Mouse (Mus musculus): ENCODE measurements around the gene Serhl.
"Not testable (repeated sequence)": the region's sequence is repeated elsewhere in the genome, so short reads cannot be mapped to it uniquely, and the experiment has no call there.

The Serhl gene

DNA sequence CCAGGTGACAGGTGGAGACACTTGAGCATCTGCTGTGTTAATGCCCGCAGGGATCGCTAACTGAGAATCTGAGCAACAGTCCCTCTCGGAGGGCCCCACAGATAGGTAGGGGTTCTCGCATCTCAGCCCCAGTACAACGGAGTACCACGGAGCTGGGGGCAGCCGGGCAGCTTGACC is at the start of gene Serhl:
Gene Serhl (plus strand): TSS at position 78 of the 177 bp plus-strand sequence.
- no peak for DNase-seq

DNA sequence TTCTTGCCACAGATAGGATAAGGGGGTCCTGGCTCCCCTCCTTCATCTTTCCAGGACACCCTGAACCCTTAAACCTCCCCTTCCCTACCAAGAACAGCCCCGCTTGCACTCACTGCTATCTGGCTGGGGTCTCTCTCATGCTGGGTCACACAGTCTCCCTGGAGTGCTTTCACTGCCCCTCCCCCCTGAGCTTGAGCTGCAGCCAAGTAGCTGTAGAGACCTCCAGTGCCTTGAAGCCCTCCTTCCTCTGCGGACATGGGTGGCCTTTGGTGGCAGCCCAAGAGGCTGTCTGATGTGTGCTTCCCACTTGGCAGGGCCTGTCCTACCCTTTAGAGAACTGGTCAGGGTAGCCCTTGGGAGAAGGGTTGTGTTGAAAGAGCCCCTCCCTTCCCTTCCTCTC is 49.1 kb upstream of the Serhl start:
- no peak for DNase-seq

DNA sequence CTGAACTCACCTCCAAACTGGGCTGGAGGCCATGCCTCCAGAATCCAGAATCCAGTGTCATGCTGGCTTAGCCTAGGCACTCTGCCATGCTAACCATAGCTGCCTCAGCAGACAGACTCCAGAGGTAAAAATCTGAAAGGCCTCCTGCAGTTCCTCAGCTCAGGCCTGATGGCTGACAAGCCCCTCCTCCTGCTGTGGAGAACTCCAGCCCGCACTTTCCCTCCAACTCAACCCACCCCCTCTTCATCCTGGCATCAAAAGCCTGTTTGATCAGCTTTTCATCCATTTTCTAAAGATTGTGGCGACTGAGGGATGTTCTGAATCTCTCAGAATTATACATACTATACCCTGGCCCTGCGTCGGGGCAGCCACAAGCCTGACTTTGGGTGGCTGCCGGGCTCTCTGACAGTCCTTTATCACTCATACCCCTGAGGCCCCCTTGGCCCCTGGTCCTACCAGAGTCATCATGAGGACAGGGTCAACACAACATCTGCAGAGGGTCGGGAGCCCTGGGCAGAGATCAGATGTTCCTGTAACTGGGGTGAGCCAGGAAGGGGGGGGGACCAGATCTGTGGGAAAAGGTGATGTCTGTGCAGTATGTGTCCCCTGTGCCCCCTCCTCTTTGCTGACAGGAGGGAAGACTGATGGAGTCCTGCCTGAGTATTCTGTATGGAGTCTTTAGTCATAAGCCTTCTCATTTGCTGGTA is 46.5 kb upstream of the Serhl start:
- no peak for DNase-seq

DNA sequence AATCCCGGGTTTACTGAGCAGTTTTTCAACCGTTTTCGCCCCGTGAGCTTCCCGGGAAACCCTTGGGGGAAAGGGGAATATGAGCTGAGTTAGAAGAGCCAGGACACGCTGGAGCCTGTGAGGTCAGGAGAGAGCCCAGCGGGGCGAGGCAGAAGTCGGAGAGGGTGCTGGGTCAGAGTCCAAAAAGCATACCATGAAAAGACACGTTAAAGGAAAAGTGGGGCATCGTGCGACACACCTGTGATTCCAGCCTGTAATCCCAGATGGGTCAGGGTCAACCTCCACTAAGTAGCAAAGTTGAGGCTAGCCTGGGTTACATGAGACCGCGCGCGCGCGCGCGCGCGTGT is 46.0 kb upstream of the Serhl start:
- no peak for DNase-seq

DNA sequence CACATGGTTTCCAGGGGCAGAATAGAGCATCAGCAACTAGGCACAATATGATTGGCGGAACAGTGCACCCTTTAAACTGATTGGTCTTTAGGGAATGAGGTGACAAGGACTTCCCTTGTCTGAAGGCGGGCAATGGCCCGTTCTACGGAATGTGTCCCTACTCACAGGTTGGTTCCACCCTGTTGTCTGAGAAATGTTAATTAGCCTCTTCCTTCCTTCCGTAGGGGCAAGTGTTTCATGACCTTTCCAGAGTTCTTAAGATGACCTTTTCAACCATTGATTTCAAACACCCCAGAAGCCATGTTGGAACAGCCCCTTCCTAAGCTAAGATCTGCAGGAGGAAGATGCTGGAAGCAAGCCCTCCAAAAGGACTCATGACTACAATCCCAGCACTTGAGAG is 43.7 kb upstream of the Serhl start:
- not testable (repeated sequence) for DNase-seq

DNA sequence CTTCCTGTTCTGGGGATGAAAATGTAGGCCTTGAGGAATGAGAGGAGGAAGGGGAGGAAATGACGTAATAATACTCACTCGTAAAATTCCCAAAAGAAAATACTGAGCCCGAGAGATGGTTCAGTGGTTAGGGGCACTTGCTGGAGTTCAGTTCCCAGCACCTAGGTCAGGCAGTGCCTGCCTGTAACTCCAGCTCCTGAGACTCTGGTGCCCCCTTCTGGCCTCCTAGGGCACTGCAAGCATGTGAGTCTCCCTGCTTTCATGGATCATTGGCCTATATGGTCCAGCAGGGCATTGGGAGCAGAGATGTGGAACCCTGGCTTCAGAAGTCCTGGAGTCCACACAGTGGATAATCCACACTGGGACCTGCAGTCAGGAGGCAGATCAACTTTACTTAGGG is 43.0 kb upstream of the Serhl start:
- DNase-seq: no peak

DNA sequence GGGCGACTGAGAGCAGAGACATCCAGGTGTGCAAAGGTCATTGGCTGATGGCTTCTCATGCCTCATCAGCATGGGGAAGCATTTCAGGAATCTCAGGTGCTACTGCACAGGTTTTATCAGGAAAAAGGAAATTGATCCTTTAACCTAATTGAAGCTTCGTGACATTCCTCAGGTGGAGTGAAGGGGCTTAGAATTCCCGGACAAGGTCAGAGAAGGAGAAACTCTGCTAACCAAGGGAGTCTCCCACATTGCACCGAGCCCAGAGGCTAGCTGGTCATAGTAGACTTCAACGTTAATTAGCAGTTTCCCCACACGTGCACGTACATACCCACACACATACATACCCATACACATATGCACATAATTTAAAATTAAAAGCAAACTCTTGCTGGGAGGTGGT is 42.6 kb upstream of the Serhl start:
- DNase-seq: no peak

DNA sequence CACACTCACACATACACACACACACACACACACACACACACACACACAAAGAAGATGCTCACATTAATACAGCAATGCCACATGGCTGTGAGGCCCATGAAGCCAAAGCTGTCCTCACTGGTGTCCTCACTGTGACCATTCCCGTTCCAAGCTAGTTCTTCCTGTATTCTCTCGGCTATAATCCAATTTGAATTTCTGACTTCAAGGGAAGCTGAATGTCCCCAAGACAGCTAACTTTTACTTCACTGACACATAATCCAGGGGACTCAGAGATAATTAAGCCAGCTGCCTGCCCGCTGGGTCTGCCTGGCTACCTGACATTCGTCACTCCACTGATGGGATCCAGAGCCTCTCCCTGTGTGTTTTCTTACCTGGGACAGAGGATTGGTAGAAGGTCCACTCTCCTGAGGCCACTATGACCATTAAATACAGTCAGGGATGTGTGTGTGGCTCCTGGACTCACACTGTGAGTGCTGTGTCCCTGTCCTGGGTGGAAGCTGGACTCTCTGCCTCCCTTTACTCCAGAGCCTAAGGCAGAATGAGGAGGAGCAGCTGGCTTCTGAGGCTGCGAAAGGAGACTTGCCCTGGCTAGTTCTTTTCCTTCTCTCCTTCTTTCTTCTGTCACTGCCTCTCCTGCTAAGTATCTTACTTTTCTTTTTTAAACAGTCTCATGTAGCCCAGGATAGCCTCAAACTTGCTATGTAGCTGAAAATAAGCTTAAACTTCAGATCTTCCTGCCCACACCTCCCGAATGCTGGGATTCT is 36.8 kb upstream of the Serhl start:
- DNase-seq: no peak

DNA sequence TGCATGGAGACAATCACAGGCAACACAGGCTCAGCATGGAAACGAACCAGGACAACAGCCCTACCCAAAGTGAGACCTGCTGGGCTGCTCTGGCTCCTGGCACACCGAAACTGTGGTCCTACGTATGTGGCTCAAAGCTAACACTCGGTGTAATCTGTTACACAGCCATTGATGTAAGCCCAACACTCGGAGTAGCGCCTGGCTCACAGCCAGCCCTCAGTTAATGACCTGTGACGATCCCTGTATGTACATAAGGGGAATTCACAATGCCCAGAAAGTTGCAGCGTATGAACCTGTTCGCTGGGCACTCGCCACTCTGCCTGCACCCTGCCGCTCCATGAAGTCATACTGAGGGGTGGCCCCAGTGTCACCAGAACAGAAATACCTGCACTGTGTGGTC is 36.0 kb upstream of the Serhl start:
- DNase-seq: no peak

DNA sequence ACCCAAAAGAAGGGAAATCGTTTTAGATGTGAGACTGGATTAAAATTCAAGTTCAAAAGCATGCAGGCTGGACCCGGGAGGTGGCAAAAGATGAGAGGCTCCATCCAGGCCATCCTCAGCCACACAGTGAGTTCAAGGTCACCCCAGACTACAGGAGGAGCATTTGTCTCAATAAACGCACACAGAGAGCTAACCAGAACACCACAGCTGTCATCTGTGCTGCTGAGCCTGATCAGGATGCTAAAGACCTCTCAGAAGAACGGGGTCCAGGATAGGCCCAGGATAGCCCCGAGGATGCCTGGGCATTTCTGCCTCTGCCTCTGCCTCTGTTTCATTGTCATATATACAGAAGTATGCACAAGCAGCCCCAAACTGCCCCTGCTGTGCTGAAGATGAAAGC is 33.7 kb upstream of the Serhl start:
- no peak for DNase-seq

DNA sequence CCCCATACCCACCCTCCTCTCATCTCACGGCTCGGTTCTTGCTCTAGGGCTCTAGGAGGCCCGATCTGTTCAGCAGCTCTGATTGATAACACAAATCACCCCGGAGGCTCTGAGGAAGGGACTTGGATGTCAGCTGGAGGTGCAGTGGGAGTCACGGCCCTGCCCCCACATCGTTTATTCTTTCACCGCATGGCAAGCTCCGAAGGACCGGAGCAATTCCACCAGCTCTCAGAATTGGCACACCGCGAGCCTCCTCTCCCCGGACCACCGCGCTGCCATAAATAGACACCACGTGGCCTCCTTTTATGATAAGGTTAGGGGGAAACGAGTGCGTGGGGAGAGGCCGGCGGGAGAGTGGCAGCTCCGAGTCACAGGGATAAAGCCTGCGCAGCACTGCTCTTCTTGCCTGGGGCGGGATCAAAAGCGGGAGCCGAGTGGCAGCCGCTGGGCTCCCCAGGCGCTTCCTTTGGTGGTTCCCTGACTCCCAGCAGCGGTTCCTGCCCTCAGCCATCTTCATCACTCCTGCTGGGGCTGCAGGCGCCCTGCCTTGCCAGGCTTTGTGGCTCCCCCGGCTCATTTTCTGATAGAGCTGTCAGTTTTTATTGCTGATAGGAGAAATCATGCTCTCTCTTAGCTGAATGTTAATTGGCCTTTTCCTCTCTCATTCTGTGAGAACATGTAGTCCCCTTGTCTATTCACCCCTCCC is 32.8 kb upstream of the Serhl start:
- no peak for DNase-seq

DNA sequence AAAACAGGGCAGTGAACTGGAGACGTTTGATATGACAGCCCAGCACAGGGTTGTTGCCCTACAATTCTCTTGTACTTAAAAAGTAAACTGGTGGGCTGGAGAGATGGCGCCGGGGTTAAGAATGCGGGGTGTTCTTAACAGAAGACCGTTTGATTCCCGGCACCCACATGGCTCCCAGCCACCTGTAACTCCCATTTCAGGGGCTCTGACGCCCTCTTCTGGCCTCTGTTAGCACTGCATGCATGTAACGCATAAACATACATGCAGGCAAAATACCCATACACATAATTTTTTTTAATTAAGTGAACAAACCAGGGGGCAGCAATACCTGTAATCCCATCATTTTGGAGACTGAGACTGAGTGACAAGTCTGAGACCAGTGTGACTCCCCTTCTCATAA is 31.8 kb upstream of the Serhl start:
- no peak for DNase-seq

DNA sequence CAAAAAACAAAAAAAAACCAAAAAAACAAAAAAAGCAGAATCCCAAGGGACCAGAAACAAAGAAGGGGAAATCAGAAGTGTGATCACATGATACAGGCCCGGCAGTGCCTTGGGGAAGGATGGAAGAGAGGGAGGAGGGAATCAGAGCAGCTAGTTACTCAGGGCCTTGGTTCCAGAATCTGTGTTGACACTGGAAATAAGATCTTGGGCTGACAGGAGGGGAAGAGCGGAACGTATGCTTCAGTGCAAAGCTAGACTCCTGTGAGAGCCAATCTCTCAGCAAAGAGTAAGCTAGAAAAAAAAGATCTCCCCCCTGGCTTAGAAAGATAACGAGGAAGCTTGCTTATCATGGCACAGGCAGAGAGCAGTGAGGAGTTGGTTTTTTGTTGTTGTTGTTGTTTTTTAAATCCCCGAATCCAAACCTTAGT is 30.1 kb upstream of the Serhl start:
- DNase-seq: no peak

DNA sequence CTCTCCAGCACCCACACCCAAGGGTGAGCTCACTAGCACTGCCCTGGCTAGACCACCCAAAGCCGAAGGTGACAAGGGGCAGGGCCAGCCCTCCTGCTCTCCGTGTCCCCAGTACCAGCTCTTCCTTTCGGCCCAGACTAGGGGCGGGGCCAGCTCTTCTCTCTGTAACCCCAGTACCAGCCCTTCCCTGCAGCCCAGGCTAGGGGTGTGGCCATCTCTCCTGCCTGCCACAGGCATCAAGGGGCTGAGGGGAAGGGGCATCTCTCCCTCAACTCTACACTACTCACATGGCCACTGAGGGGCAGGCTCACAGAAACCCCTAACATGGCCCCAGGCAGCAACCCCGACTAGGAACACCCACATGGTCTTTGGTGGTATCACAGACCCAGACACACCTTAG is 27.6 kb upstream of the Serhl start:
- no peak for DNase-seq

DNA sequence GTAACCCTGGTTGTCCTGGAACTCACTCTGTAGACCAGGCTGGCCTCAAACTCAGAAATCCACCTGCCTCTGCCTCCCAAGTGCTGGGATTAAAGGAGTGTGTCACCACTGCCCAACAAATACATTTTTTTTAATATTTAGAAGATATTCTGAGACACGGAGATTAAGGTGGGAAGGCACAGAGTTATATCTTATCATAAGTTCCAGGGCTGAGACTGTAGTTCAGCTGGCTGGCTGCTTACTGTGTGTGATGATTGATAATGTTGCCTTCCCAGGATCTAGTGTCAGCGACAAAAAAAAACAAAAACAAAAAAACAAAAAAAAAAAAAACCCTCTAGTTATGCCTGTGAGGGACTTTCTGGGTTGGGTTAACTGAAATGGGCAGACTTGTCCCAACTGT is 26.7 kb upstream of the Serhl start:
- not testable (repeated sequence) for DNase-seq

DNA sequence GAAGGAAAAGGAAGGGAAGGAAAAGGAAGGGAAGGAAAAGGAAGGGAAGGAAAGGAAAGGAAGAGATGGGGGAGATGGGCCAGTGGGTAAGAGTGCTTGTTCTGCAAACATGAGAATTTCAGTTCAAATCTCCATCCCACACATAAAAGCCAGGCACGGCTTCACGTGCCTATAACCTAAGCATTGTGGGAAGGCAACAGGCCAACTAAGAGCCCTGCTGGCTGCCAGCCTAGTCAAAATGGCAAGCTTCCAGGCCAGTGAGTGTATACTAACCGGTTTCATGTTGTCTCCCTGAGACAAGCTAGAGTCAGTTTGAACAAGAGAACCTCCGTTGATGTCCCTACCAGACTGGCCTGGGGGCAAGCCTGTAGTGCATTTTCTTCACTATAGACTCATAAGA is 23.8 kb upstream of the Serhl start:
- no peak for DNase-seq

DNA sequence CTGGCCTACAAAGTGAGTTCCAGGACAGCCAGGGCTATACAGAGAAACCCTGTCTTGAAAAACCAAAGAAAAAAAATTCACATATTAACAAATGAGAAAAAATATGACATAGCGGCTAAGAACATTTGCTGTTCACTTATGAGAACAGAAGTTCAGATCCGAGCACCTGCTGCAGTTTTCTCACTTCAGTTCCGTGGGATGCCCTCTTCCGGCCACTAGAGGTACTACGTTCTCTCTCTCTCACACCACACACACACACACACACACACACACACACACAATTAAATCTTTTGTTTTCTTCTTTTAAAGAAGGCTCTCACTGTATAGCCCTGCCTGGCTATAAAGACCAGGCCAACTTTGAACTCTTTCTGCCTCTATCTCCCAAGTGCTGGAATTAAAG is 21.0 kb upstream of the Serhl start:
- DNase-seq: no peak

DNA sequence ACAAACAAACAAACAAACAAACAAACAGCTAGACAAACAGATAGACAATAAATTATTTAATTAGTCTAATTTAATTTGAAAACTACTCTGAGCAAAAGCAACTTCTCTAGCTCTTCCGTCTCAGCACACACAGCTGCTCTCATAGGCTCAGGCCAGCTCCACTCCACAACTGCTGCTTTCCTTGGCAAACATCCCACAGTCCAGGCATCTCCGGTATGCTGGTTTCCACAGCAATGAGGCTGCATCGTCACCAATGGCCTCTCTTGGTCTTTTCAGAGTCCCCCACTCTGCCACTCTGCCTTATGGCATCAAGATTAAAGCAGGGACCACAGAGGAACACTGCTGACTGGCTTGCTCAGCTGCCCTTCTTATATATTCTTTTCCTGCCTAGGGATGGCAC is 18.4 kb upstream of the Serhl start:
- no peak for DNase-seq

DNA sequence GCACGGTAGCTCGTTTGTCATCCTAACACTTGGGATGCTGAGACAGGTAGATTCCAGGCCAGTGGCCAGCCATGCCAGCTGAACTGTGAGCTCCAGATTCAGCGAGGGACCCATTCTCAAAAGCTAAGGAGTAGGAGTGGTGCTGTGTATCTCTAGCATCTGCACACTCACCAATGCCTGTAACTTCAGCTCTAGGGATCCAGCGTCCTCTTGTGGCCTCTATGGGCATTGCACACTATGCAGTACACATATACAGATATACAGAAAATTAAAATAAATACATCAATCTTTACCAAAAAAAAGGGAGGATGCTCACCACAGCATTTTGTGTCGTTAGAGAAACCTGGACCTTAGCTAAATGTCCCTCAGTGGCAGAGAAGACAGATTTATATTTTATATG is 17.6 kb upstream of the Serhl start:
- DNase-seq: no peak

DNA sequence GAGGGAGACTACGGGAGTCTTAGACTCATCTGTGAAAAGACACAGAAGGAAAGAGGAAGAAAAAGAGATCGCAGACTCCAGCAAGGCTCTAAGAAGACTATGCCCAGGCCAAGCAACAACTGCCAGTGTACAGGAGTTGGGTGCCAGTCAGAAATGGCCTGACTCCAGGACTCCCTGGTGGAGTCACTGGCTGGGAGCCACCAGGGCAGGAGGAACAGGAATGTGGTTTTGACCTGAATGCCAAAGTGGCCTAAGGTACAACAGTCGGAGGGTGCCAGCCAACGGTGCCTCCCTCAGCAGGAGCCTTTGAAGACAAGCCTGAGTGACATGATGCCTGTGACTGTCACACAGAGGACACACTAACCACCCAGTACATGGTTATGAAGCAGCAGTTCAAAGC is 15.1 kb upstream of the Serhl start:
- DNase-seq: no peak

DNA sequence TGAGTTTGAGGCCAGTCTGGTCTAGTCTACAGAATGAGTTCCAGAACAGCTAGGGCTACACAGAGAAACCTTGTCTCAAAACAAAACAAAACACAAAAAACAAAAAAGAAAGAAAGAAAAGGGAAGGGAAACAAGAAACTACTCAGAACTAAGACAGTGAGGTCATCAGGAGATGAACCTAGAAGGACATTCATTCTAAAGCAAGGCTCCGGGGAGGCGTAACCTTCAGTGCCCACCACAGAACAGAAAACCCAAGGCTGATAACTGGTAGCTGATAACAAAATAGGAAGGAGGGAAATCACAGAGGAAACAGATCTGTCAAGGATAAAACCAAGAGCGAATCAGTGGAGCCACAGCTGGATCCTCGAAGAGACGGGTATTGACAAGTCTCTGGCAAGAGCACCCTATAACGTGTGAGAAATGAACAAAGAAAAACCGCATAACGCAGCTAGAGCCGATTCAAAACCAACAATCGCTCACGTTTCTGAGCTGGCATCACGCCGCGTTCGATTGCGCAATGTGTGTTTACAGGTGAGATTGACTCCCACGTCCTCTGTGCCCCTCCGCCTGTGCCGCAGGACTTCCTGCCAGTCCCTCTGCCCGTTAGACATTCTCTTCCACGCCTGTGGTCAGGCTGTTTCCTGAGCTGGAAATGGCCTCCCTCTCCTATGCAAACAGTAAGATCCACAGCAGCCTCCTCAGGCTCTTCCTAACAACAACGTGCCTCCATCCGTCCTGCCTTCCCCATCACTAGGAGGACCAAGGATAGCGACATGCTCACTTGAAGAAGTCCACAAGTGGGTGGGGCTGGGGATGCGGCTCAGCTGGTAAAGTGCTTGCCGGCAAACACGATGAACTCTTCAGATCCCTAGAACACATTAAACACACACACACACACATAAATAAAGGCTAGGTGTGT is 13.4 kb upstream of the Serhl start:
- peak; percentile 16 for DNase-seq

DNA sequence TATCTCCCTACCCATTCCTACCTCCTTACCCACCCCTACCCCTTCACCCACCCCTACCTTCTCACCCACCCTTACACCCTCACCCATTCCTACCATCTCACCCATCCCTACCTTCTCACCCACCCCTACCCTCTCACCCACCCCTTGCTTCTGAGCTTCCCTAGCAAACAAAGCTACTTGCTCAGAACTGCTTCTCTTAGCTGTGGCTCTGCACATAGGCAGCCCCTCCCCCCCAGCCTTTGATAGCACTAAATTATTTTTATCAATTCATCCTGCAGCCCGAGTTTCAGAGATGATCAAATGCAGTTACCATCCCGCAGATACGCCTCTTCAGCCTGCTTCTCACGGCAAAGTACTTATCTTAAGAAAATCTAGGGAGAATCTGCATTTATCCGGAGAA is 5.8 kb upstream of the Serhl start:
- DNase-seq: no peak

DNA sequence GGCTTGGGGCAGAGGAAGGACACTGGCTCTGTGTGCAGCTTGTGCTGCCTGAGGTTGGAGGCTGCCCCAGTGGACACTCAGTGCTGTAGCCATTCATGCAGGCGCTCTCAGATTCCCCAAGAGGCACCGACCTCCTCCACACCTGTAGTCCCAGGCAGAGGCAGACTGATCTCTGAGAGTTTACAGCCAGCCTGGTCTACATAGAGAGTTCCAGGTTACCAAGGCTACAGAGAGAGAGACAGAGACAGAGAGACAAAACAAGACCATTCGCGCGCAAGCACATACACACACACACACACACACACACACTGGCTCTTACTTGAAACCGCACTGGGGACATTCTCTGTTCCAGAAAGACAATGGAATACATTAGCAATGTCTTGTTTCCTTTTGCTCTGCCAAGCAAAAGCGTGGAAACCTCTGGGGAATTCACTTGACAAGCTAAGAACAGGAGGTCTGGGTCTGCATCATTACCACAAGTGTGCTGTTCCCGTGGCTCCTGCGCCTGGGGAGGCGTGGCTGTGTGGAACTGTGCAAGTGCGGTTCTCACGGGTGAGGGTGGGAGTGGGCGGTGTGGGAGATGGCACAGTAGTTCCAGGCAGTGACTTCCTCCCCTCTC is 5.2 kb upstream of the Serhl start:
- DNase-seq: no peak

Measured in spleen, adult 18-20 months (tissue).